Mouse (Mus musculus) forebrain, embryonic 15.5 days (tissue): ENCODE measurements at regions not wholly inside any gene's neighbourhood (a gene's known extent, or its start where the extent isn't known, plus 50 kb on each side); places are given as distances from the start of the nearest gene placed in this dataset.
A peak's percentile ranks its signal among the peaks of the same experiment; 100 is the strongest.

Source experiments
- ATAC-seq: fragments of 200-750 bp; cut with Nextera tagmentation; replicated peaks from 2 replicates; pipeline ENCODE4 v1.8.0; 2017; ENCODE audit warnings: mild to moderate bottlenecking, moderate TSS enrichment, moderate library complexity
- H3K27ac ChIP-seq: fragments of 300-500 bp; sonication (generic); replicated peaks from 2 replicates; pipeline ENCODE4 v1.5.1; 2015; ENCODE audit warnings: mild to moderate bottlenecking, inconsistent platforms
- H3K27me3 ChIP-seq: fragments of 300-500 bp; sonication (generic); 2 replicates; pipeline ENCODE4 v1.6.1; 2015; ENCODE audit warnings: inconsistent platforms
- H3K36me3 ChIP-seq: fragments of 300-500 bp; sonication (generic); 2 replicates; pipeline ENCODE4 v1.6.1; 2015; ENCODE audit warnings: mild to moderate bottlenecking, inconsistent platforms
- H3K4me1 ChIP-seq: fragments of 300-500 bp; sonication (generic); 2 replicates; pipeline ENCODE4 v1.6.1; 2015; ENCODE audit warnings: inconsistent platforms
- H3K4me2 ChIP-seq: fragments of 300-500 bp; sonication (generic); replicated peaks from 2 replicates; pipeline ENCODE4 v1.6.1; 2015; ENCODE audit warnings: mild to moderate bottlenecking, inconsistent platforms
- H3K4me3 ChIP-seq: fragments of 300-500 bp; sonication (generic); 2 replicates; pipeline ENCODE4 v1.5.1; 2015; ENCODE audit warnings: mild to moderate bottlenecking, inconsistent platforms
- H3K9ac ChIP-seq: fragments of 300-500 bp; sonication (generic); replicated peaks from 2 replicates; pipeline ENCODE4 v1.6.1; 2015; ENCODE audit warnings: mild to moderate bottlenecking, inconsistent platforms
- H3K9me3 ChIP-seq: fragments of 300-500 bp; sonication (generic); 2 replicates; pipeline ENCODE4 v1.6.1; 2016; ENCODE audit warnings: inconsistent platforms
- WGBS: fragments of 180-500 bp; shearing (Covaris S2); methylation state at CpG from one replicate; pipeline ENCODE4 v1.1.7; 2015; ENCODE audit warnings: mixed read lengths; 5-methylcytosine and 5-hydroxymethylcytosine counted together

DNA sequence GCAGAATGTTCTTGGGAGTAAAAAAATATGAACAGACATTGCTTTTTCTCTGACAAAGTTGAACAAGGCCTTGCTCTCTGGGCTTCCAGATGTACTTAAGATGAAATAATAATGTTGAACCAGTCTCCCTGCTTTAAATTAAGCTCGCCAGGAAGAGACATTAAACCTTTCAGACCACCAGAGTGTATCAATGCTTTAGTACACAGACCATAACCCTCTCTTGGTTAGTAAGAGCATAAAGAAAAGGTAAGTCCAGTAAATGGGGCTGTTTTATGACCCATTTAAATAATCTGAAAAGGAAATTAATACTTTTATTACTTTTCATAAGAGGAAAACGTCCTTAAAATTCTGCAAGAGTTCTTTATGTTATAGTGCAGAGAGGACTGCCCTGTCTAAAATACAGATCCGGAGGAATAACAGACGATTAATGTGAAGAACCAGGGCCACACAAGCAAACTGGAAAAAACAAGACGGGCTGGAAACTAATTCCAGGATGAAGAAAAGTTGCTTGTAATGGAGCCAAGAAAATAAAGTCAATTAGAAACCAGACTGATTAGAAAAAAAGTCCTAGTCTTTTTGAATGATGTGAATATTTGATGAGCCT lies 74.4 kb downstream of the Mettl11b start:
- Histone ChIP-seq H3K4me3 (no peak overlapping the region), H3K9me3 (no peaks in the 10 kb centered on the region), H3K27me3 (no peaks in the 10 kb centered on the region), H3K36me3 (no peaks in the 10 kb centered on the region), H3K4me2 (no peak overlapping the region), H3K27ac (no peak overlapping the region), H3K9ac (no peak overlapping the region), H3K4me1 (no peaks in the 10 kb centered on the region)
- no peak for ATAC-seq
- WGBS: 77% methylated on average over 5 of the region's 5 CpGs

GRCm38 (mm10) chr1:163642091-163642490 lies 82.9 kb downstream of the Mettl11b start:
- Histone ChIP-seq H3K4me1 (0 out of 2 replicates have a peak, but pooled peaks cover 12% of the 10 kb centered on the region), H3K36me3 (no peaks in the 10 kb centered on the region), H3K4me3 (no peak overlapping the region), H3K9me3 (no peaks in the 10 kb centered on the region), H3K4me2 (no peak overlapping the region), H3K27ac (no peak overlapping the region), H3K9ac (no peak overlapping the region), H3K27me3 (no peaks in the 10 kb centered on the region)
- no peak for ATAC-seq
- WGBS: 95% methylated on average over 1 of the region's 1 CpGs

GRCm38 (mm10) chr1:163640527-163641228 lies 84.4 kb downstream of the Mettl11b start:
- Histone ChIP-seq H3K9me3 (no peaks in the 10 kb centered on the region), H3K36me3 (no peaks in the 10 kb centered on the region), H3K27ac (no peak overlapping the region), H3K4me2 (no peak overlapping the region), H3K4me3 (no peak overlapping the region), H3K27me3 (no peaks in the 10 kb centered on the region), H3K4me1 (0 out of 2 replicates have a peak, but pooled peaks cover 12% of the 10 kb centered on the region), H3K9ac (no peak overlapping the region)
- ATAC-seq: peak; percentile 77
- 29% methylated on average over 9 of the region's 9 CpGs for WGBS

GRCm38 (mm10) chr1:163630291-163630812 lies 94.7 kb downstream of the Mettl11b start:
- Histone ChIP-seq H3K36me3 (no peaks in the 10 kb centered on the region), H3K27me3 (no peaks in the 10 kb centered on the region), H3K9ac (no peak overlapping the region), H3K27ac (no peak overlapping the region), H3K4me1 (no peaks in the 10 kb centered on the region), H3K9me3 (no peaks in the 10 kb centered on the region), H3K4me2 (no peak overlapping the region), H3K4me3 (no peak overlapping the region)
- ATAC-seq: no peak
- 82% methylated on average over 5 of the region's 5 CpGs for WGBS

DNA sequence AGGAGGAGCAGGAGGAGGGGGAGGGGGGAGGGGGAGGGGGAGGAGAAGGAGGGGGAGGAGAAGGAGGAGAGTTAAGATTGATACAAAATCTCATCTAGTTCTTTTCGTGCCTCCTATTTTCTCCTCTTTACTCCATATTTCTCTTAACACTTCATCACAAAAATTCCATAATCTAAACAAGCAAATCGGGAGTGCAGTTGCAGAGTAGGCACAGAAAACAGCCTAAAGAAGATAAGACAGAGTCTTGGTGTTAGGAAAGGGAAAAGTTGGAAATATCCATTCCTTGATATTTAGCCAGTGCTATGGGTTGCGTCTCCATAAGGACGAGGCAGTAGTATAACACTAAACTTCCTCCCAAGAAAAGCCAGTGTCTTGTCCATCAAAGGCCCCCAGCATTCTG lies 100.1 kb downstream of the Mettl11b start:
- no peaks in the 10 kb centered on the region for H3K9me3 ChIP-seq
- H3K9ac ChIP-seq: no peak overlapping the region
- no peak overlapping the region for H3K27ac ChIP-seq
- ATAC-seq: no peak
- no peaks in the 10 kb centered on the region for H3K36me3 ChIP-seq
- no peaks in the 10 kb centered on the region for H3K4me1 ChIP-seq
- no peak overlapping the region for H3K4me2 ChIP-seq
- H3K27me3 ChIP-seq: no peaks in the 10 kb centered on the region
- WGBS: 89% methylated on average over 4 of the region's 4 CpGs
- H3K4me3 ChIP-seq: no peak overlapping the region

DNA sequence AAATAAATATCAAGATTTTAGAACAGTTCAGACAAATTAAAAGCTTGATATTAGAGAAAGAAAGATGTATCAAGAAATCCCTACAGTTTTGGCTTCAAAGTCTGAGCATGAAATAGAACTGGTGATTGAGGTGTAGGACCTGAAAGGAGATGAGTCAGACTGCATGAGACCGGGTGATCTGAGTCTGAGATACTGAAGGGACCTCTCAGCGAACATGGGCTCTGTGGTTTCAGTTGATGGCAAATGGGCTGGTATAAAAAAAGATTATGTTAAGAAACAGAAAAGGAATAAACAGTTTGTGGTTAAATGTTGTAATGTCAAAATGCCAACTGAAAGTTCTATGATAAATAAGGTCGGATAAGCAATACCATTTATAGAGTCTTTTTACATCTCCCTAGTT lies 103.7 kb downstream of the Mettl11b start:
- ATAC-seq: no peak
- no peak overlapping the region for H3K9ac ChIP-seq
- no peaks in the 10 kb centered on the region for H3K36me3 ChIP-seq
- no peaks in the 10 kb centered on the region for H3K4me1 ChIP-seq
- H3K4me3 ChIP-seq: no peak overlapping the region
- WGBS: 95% methylated on average over 3 of the region's 3 CpGs
- H3K4me2 ChIP-seq: no peak overlapping the region
- H3K27ac ChIP-seq: no peak overlapping the region
- H3K9me3 ChIP-seq: no peaks in the 10 kb centered on the region
- H3K27me3 ChIP-seq: no peaks in the 10 kb centered on the region

GRCm38 (mm10) chr1:163619831-163620230 lies 105.2 kb downstream of the Mettl11b start:
- H3K9ac ChIP-seq: no peak overlapping the region

DNA sequence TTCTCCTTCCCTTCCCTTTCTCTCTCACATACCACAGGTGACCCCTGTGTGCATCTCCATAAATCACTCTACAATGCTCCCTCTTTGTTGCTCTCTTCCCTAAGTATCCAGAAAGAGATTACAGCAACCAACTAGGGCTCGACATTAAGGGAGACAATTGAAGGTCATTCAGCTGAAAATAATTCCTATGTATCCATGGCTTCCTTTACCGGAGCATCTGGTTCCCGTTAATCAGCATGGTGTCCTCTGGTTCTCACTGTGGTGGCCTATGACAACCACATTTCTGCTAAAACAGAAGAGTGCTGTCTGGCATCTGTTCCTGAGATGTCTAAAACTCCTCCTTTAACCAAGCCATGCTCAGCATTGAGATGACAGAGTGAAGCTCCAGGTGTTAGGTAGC lies 106.9 kb downstream of the Mettl11b start:
- no peak overlapping the region for H3K9ac ChIP-seq
- H3K4me3 ChIP-seq: no peak overlapping the region
- no peaks in the 10 kb centered on the region for H3K9me3 ChIP-seq
- H3K27ac ChIP-seq: no peak overlapping the region
- H3K36me3 ChIP-seq: no peaks in the 10 kb centered on the region
- no peaks in the 10 kb centered on the region for H3K4me1 ChIP-seq
- no peak for ATAC-seq
- H3K27me3 ChIP-seq: no peaks in the 10 kb centered on the region
- H3K4me2 ChIP-seq: no peak overlapping the region
- WGBS: 13% methylated on average over 3 of the region's 3 CpGs

More at GRCm38 (mm10) chr1:163619831-163620230, 105.2 kb downstream of the Mettl11b start:
- no peaks in the 10 kb centered on the region for H3K27me3 ChIP-seq
- no peaks in the 10 kb centered on the region for H3K36me3 ChIP-seq
- H3K4me1 ChIP-seq: no peaks in the 10 kb centered on the region
- H3K9me3 ChIP-seq: no peaks in the 10 kb centered on the region
- H3K4me3 ChIP-seq: no peak overlapping the region
- no peak overlapping the region for H3K27ac ChIP-seq
- no peak for ATAC-seq
- no peak overlapping the region for H3K4me2 ChIP-seq
- 83% methylated on average over 7 of the region's 7 CpGs for WGBS

DNA sequence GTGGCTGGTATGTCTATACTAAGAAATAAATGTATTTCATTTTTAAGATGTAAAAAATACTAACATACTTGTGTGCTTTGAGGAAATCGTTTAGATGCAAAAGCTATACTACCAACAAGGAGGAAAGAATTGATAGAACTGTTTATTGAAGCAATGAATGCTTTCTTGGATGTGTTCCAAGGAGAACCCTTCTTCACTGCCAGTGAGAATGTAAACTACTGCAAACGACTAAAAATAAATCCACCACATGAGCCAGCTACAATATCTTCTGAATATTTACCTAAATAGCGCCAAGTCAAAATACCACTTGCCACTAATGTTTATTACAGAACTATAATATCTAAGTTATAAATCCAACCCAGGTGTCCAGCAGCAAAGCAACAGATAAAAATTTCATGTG lies 108.4 kb downstream of the Mettl11b start:
- WGBS: 42% methylated on average over 3 of the region's 3 CpGs
- Histone ChIP-seq H3K27me3 (no peaks in the 10 kb centered on the region), H3K27ac (no peak overlapping the region), H3K36me3 (no peaks in the 10 kb centered on the region), H3K9ac (no peak overlapping the region), H3K4me2 (no peak overlapping the region), H3K9me3 (no peaks in the 10 kb centered on the region), H3K4me1 (no peaks in the 10 kb centered on the region), H3K4me3 (no peak overlapping the region)
- no peak for ATAC-seq

DNA sequence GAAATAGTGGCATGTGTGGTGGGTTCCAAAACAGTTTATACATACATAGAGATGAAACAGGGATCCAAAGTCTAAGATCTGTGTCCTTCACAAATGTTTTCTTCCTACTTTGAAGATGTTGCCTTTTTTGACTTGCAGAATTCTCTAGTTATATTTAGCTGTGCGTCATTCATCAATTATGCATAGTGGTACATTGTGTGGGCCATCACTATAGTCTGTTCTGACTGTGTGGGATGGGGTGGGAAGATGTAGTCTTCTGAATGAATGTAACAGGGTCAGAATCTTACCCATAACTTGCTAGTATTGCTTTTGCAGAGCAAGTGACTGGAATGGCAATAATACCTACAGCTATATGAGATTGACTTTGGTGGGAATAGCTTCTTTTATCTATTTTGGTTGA lies 116.6 kb downstream of the Mettl11b start:
- no peaks in the 10 kb centered on the region for H3K4me1 ChIP-seq
- H3K27ac ChIP-seq: no peak overlapping the region
- no peak overlapping the region for H3K4me2 ChIP-seq
- no peaks in the 10 kb centered on the region for H3K36me3 ChIP-seq
- WGBS: 96% methylated on average over 1 of the region's 1 CpGs
- no peak overlapping the region for H3K9ac ChIP-seq
- no peak for ATAC-seq
- H3K4me3 ChIP-seq: no peak overlapping the region
- no peaks in the 10 kb centered on the region for H3K27me3 ChIP-seq
- H3K9me3 ChIP-seq: no peaks in the 10 kb centered on the region

DNA sequence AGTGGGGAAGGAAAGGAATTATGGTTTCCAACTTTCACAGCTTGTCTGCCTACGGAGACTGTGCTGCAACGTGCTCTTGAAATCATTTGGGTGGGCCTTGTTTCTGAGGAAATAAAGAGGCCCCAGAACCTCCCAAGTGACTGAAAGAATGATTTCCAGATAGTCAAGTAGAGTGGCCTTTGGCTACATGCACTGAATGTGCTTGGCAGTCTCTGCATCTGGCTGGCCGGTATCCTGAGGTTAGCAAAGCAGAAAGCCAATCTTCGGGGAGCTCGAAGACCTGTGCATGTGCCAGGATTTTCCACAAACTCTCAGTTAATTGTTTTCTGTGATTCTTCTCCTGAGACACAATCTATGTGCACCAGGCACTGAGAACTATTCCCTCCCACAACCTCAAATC lies 117.3 kb downstream of the Mettl11b start:
- no peak for ATAC-seq
- Histone ChIP-seq H3K27me3 (no peaks in the 10 kb centered on the region), H3K4me3 (no peak overlapping the region), H3K4me1 (no peaks in the 10 kb centered on the region), H3K9me3 (no peaks in the 10 kb centered on the region), H3K4me2 (no peak overlapping the region), H3K36me3 (no peaks in the 10 kb centered on the region), H3K9ac (no peak overlapping the region), H3K27ac (no peak overlapping the region)
- WGBS: 85% methylated on average over 5 of the region's 5 CpGs

DNA sequence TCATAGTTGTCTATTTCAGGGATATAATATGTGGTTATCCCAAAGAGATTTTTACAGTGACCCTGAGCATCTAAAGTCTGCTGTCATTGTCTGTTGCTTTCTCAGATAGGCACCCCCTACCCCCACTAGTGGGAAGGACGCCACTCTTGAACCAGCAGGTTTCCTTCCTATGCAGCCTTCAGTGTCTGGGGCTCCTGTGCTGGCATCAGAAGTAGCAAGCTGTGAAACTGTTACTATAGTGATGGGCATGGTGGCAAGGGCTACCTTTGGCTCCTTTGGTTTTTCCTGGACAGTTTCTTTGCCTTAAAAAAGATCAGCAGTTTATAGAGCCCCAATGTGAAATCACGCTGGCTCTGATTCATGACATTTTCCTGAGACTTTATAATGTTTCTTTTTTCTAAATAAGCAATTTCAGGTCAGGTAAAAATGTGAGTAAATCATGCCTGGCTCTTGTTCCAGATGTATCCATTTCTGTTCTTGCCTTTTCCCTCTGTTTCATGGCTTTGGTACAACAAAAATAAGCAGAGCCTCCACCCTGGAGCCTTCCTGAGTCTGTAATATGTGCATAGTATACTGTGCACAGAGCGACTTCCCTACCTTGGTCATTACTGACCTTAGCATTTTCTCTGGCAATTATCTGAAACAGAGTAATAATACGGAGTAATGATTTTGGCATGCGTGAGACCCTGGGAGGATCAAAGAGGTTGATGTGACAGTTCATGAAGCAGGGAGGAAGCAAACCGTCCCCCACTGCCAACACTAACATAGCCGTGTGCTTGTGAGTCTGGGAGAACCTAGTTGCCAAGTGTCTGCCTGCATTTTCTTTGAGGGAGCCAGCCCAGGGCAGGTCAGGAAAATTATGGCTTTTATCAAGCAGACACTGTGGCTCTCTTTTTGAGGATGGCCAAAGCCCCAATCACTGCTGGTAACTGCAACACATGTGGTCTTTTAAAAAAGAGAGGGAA lies 124.8 kb downstream of the Mettl11b start:
- ATAC-seq: peak; percentile 19; the same call in 1 of the 2 replicates
- H3K4me2 ChIP-seq: no peak overlapping the region
- H3K4me3 ChIP-seq: no peak overlapping the region
- no peaks in the 10 kb centered on the region for H3K9me3 ChIP-seq
- H3K27me3 ChIP-seq: no peaks in the 10 kb centered on the region
- no peaks in the 10 kb centered on the region for H3K36me3 ChIP-seq
- no peak overlapping the region for H3K27ac ChIP-seq
- no peaks in the 10 kb centered on the region for H3K4me1 ChIP-seq
- no peak overlapping the region for H3K9ac ChIP-seq
- 65% methylated on average over 7 of the region's 7 CpGs for WGBS
